Mouse (Mus musculus): ENCODE data around the gene Rrm1.
"Not testable (repeated sequence)": the region's sequence is repeated elsewhere in the genome, so short reads cannot be mapped to it uniquely, and the experiment has no call there.

The Rrm1 gene

GRCm38 (mm10) chr7:102442432-102442831 is 937 bp downstream of the Rrm1 start:
- DNase-seq (ENCODE audit: low read depth, low spot score) = no peak
- peaks cover under 1% of the 10 kb centered on the region; the same call in 1 of the 2 replicates for H3K27me3 ChIP-seq (ENCODE audit: control insufficient read depth, insufficient read depth, low read length, poor library complexity, severe bottlenecking)
- H3K36me3 ChIP-seq (ENCODE audit: control insufficient read depth, insufficient read depth, low read length, poor library complexity, severe bottlenecking) = peaks cover 4% of the 10 kb centered on the region; the same call in 1 of the 2 replicates

DNA sequence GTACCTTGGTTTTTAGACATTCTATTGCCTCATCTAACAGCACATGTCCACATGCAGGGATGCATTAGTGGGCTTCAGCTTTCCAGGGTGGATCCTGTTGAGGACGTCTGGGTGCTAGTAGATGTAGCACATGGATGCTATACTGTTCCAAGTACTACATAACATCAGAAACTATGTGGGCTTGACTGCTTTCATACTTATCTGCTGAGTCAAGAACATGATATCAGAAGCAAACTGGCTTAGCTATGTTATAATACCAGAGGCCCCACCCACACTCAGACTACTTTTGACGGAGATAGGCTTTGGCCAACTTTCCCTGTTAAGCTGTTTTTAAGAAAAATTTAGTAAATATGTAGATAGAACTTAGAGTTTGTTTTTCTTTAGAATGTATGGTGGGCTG is 2.8 kb downstream of the Rrm1 start:
- DNase-seq (ENCODE audit: low read depth, low spot score) = no peak
- H3K36me3 ChIP-seq (ENCODE audit: control insufficient read depth, insufficient read depth, low read length, poor library complexity, severe bottlenecking) = peaks cover 4% of the 10 kb centered on the region
- H3K27me3 ChIP-seq (ENCODE audit: control insufficient read depth, insufficient read depth, low read length, poor library complexity, severe bottlenecking) = no peaks in the 10 kb centered on the region

DNA sequence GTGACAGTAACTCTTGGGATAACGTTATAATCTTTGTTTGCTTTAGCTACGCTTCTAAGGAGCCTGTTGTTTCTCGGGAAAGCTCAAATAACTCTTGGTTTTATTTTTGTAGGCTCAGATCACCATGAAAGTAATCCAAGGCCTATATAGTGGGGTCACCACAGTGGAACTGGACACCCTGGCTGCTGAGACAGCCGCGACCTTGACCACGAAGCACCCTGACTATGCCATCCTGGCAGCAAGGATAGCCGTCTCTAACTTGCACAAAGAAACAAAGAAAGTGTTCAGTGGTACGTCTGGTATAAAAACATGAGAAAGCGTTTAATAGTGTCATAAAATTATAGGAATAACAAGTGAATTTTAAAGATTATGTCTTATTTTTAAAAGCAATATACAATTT is 4.9 kb downstream of the Rrm1 start:
- DNase-seq (ENCODE audit: low read depth, low spot score) = no peak
- no peaks in the 10 kb centered on the region for H3K27me3 ChIP-seq (ENCODE audit: control insufficient read depth, insufficient read depth, low read length, poor library complexity, severe bottlenecking)
- H3K36me3 ChIP-seq (ENCODE audit: control insufficient read depth, insufficient read depth, low read length, poor library complexity, severe bottlenecking) = peaks cover 6% of the 10 kb centered on the region

- Histone ChIP-seq H3K27me3 (ENCODE audit: control insufficient read depth, insufficient read depth, low read length, poor library complexity, severe bottlenecking) (no peaks in the 10 kb centered on the region), H3K36me3 (ENCODE audit: control insufficient read depth, insufficient read depth, low read length, poor library complexity, severe bottlenecking) (no peaks in the 10 kb centered on the region; the same call in 1 of the 2 replicates)
- peak; percentile 64 for DNase-seq (ENCODE audit: low read depth, low spot score)
Measured at GRCm38 (mm10) chr7:102458618-102459380, 17.3 kb downstream of the Rrm1 start.

DNA sequence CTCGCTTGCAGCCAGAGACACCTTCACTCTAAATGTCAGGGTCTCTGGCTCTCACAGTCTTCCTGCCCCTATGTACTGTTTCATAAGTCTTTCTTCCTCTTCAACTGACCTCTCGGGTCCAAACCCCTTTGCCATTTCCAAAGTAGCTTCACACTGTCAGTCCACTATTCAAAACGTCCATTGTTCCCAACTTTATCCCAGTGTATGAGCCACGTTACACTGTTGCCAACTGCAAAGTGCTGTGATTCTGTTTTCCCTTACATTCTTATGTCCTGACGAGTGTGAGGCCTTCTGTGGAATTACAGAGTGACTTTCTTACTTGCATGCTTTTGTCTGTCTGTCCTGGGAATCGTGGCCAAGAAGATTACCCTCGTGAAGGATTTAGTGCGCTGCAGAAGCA is 26.1 kb downstream of the Rrm1 start:
- Histone ChIP-seq H3K27me3 (ENCODE audit: control insufficient read depth, insufficient read depth, low read length, poor library complexity, severe bottlenecking) (no peaks in the 10 kb centered on the region), H3K36me3 (ENCODE audit: control insufficient read depth, insufficient read depth, low read length, poor library complexity, severe bottlenecking) (peaks cover 6% of the 10 kb centered on the region; the same call in 1 of the 2 replicates)
- no peak for DNase-seq (ENCODE audit: low read depth, low spot score)

GRCm38 (mm10) chr7:102472675-102473074 is 31.2 kb downstream of the Rrm1 start:
- DNase-seq (ENCODE audit: low read depth, low spot score) = no peak
- H3K27me3 ChIP-seq (ENCODE audit: control insufficient read depth, insufficient read depth, low read length, poor library complexity, severe bottlenecking) = no peaks in the 10 kb centered on the region
- peaks cover 3% of the 10 kb centered on the region; the same call in 1 of the 2 replicates for H3K36me3 ChIP-seq (ENCODE audit: control insufficient read depth, insufficient read depth, low read length, poor library complexity, severe bottlenecking)

GRCm38 (mm10) chr7:102476601-102477000 is 35.1 kb downstream of the Rrm1 start:
- Histone ChIP-seq H3K27me3 (ENCODE audit: control insufficient read depth, insufficient read depth, low read length, poor library complexity, severe bottlenecking) (no peaks in the 10 kb centered on the region), H3K36me3 (ENCODE audit: control insufficient read depth, insufficient read depth, low read length, poor library complexity, severe bottlenecking) (no peaks in the 10 kb centered on the region)
- no peak for DNase-seq (ENCODE audit: low read depth, low spot score)

- Histone ChIP-seq H3K27me3 (ENCODE audit: control insufficient read depth, insufficient read depth, low read length, poor library complexity, severe bottlenecking) (no peaks in the 10 kb centered on the region), H3K36me3 (ENCODE audit: control insufficient read depth, insufficient read depth, low read length, poor library complexity, severe bottlenecking) (no peaks in the 10 kb centered on the region)
- DNase-seq (ENCODE audit: low read depth, low spot score) = no peak
Measured at GRCm38 (mm10) chr7:102477377-102477776, 35.9 kb downstream of the Rrm1 start.

DNA sequence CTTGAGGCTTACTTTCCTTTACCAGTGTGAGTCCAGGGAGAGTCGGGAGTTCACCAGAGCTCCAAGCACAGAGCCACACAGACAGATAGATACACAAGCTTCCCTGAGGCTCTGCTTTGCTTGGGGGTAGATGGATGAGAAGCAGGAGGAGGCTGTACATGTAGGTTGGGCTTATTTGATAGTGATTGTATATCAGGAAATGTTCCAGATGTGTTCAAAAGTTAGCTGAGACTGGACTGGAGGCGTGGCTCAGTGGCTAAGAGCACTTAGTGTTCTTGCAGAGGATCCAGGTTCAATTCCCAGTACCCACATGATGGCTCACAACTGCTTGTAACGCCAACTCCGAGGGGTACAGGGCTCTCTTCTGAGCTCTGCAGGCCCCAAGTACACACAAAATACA is 36.9 kb downstream of the Rrm1 start:
- H3K27me3 ChIP-seq (ENCODE audit: control insufficient read depth, insufficient read depth, low read length, poor library complexity, severe bottlenecking) = no peaks in the 10 kb centered on the region
- H3K36me3 ChIP-seq (ENCODE audit: control insufficient read depth, insufficient read depth, low read length, poor library complexity, severe bottlenecking) = no peaks in the 10 kb centered on the region
- DNase-seq (ENCODE audit: low read depth, low spot score) = no peak

GRCm38 (mm10) chr7:102478926-102479325 is 37.4 kb downstream of the Rrm1 start:
- H3K27me3 ChIP-seq (ENCODE audit: control insufficient read depth, insufficient read depth, low read length, poor library complexity, severe bottlenecking) = no peaks in the 10 kb centered on the region
- no peaks in the 10 kb centered on the region for H3K36me3 ChIP-seq (ENCODE audit: control insufficient read depth, insufficient read depth, low read length, poor library complexity, severe bottlenecking)
- no peak for DNase-seq (ENCODE audit: low read depth, low spot score)

GRCm38 (mm10) chr7:102479368-102480078 is 38.0 kb downstream of the Rrm1 start:
- no peak for DNase-seq (ENCODE audit: low read depth, low spot score)
- Histone ChIP-seq H3K27me3 (ENCODE audit: control insufficient read depth, insufficient read depth, low read length, poor library complexity, severe bottlenecking) (no peaks in the 10 kb centered on the region), H3K36me3 (ENCODE audit: control insufficient read depth, insufficient read depth, low read length, poor library complexity, severe bottlenecking) (no peaks in the 10 kb centered on the region)

- DNase-seq (ENCODE audit: low read depth, low spot score) = no peak
- H3K27me3 ChIP-seq (ENCODE audit: control insufficient read depth, insufficient read depth, low read length, poor library complexity, severe bottlenecking) = no peaks in the 10 kb centered on the region
- H3K36me3 ChIP-seq (ENCODE audit: control insufficient read depth, insufficient read depth, low read length, poor library complexity, severe bottlenecking) = no peaks in the 10 kb centered on the region
Measured at GRCm38 (mm10) chr7:102480821-102481220, 39.3 kb downstream of the Rrm1 start.

DNA sequence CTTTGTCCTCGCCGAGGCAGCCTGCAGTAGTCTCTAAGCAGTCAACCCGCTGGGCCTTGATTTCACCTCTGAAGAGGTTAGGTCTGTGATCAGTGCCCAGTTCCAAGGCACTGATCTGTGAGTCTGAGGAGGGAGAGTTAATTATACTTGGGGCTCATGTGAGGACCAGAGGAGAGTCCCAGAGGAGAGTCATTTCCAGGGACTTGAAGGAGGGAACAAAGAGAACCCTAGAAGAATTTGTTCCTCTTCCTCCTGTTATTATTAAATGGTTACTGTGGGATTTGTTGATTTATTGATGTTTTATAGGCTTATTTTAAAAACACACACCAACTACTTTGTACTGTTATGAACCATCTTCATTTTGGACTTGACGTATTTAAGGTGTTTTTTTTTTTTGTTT is 40.1 kb downstream of the Rrm1 start, which contains the start of gene Olfr543:
Olfr543 (minus strand) TSS at position 101 of the 400 bp plus-strand sequence.
- no peak for DNase-seq (ENCODE audit: low read depth, low spot score)
- Histone ChIP-seq H3K27me3 (ENCODE audit: control insufficient read depth, insufficient read depth, low read length, poor library complexity, severe bottlenecking) (no peaks in the 10 kb centered on the region), H3K36me3 (ENCODE audit: control insufficient read depth, insufficient read depth, low read length, poor library complexity, severe bottlenecking) (no peaks in the 10 kb centered on the region)

DNA sequence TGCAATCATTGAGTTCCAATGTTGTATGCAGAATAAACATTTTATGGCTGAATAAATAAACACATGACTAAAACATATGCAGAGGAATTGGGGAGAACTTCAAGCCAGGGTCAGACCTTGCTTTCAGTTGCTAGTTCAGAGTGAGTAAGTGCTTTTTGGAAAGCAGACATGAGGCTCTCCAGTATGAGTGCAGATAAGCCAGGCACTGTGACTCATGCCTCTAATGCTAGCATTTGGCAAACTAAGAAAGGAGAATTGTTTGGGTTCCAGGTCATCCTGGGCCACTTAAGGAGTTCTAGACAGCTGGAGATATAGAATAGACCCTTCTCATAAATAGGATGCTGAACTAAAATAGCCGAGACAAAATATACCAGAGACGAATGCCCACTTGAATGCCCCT is 42.2 kb downstream of the Rrm1 start:
- H3K27me3 ChIP-seq (ENCODE audit: control insufficient read depth, insufficient read depth, low read length, poor library complexity, severe bottlenecking) = no peaks in the 10 kb centered on the region
- DNase-seq (ENCODE audit: low read depth, low spot score) = no peak
- no peaks in the 10 kb centered on the region for H3K36me3 ChIP-seq (ENCODE audit: control insufficient read depth, insufficient read depth, low read length, poor library complexity, severe bottlenecking)

DNA sequence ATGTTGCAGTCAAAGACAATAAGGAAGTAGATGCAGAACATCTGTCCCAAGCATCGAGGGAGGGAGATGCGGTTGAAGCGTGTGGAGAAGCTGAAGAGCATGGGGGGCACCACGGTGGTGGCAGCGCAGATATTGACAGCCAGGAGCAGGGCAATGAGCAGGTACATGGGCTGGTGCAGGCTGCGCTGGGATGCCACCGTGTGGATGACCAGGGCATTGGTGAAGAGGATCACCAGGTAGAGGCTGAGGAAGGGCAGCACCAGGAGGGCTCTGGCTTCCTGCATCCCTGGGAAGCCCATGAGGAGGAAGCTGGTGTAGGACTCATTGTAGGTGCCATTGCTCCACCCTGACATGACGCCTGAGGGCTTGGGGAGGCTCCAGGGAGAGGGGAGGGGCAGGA is 43.3 kb downstream of the Rrm1 start:
- DNase-seq (ENCODE audit: low read depth, low spot score); H3K36me3 ChIP-seq (ENCODE audit: control insufficient read depth, insufficient read depth, low read length, poor library complexity, severe bottlenecking); H3K27me3 ChIP-seq (ENCODE audit: control insufficient read depth, insufficient read depth, low read length, poor library complexity, severe bottlenecking): not testable (repeated sequence)
